Mouse (Mus musculus) layer of hippocampus, adult 6 months (tissue): ENCODE measurements around the gene Peg10. TPM values are rescaled to one million over a fixed set of nuclear protein-coding genes. Genes with fewer than 3 reads are reported as not detected.

Source experiments
- long read RNA-seq, 2 experiments: library from polyadenylated mRNA; unstranded; transcript quantifications; one replicate each; pipeline ENCODE4 v2.0.0; 2019 to 2020
- polyA plus RNA-seq: library from polyadenylated mRNA; unstranded; fragments of <200 nt; fragmentation: Nextera tagmentation; gene quantifications from 2 replicates; pipeline ENCODE4 v1.2.3, GENCODE M21; 2021

The Peg10 gene
- 0.73 and 0.84 TPM in 2 replicates for polyA plus RNA-seq
- long read RNA-seq, experiment 1, full-length matches to known transcripts, result 1 of 1 reads
- long read RNA-seq, experiment 1, partial matches to known transcripts, result 0 of 1 reads
- long read RNA-seq, experiment 1, other reads (novel, unspliced or antisense), result 0 of 1 reads
- long read RNA-seq, experiment 2, result 0 reads

GRCm38 (mm10) chr6:4746696-4747439 lies at the start of gene Peg10, which contains the start of gene Sgce:
Gene Peg10, plus strand, starts transcription at chr6:4747306.
Gene Sgce, minus strand, starts transcription at chr6:4747207.

Other genes starting within 250 kb of the Peg10 start
- 1.3 and 1.5 TPM in 2 replicates for gene Col1a2, start 242.5 kb upstream of the Peg10 start, polyA plus RNA-seq
- 14.4 and 15.6 TPM in 2 replicates for gene Casd1, start 146.5 kb upstream of the Peg10 start, polyA plus RNA-seq
- 20.5 and 21.6 TPM in 2 replicates for gene Sgce, start 99 bp upstream of the Peg10 start, polyA plus RNA-seq
- 40.0 and 46.6 TPM in 2 replicates for gene Ppp1r9a, start 155.6 kb downstream of the Peg10 start, polyA plus RNA-seq